Mouse (Mus musculus) kidney, adult 11 months (tissue): ENCODE measurements around the gene E430018J23Rik.
"Not testable (repeated sequence)": the region's sequence is repeated elsewhere in the genome, so short reads cannot be mapped to it uniquely, and the experiment has no call there.

ENCODE experiments used
- DNase-seq: peaks from one replicate; pipeline ENCODE4 v3.0.0; 2022

Gene E430018J23Rik

DNA sequence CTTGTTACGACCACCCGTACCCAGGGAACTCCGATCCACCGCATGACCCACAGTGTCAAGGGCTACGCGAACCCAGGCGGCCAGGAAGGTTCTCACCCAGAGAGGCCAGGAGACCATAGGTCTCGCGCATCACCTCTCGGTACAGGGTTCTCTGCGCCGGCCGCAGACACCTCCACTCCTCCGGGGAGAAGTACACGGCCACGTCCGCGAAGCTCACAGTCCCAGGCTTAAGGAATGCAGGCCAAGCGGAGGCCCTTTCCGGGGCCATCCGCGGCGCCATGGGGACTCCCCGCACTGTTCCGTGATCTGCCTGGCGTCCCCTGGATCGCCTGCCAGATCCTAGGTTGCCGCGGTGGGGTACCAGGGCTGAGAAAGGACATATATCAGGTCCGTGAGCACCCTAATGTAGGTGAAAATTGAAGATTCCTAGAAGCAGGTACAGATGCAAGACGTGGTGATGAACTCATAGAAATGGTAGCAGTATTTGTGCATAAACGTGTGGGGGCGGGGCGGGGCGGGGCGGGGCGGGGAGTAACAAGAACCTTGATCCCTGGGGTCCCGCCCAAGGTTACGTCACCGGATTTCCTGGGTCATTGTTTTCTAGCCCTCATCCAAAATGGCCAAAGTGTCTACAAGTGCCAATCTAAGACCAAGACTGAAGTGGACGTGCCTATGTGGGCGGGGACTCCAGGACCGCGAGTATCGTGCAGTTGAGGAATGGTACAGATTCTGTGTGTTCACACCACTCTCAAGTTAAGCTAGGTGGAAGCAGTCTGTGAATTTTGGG, at the start of gene E430018J23Rik:
Gene E430018J23Rik (minus strand): TSS at position 473 of the 787 bp plus-strand sequence.
- peak; percentile 99 for DNase-seq

- DNase-seq, result no peak
Measured at GRCm38 (mm10) chr7:127437724-127438123, 44.3 kb upstream of the E430018J23Rik start.

DNA sequence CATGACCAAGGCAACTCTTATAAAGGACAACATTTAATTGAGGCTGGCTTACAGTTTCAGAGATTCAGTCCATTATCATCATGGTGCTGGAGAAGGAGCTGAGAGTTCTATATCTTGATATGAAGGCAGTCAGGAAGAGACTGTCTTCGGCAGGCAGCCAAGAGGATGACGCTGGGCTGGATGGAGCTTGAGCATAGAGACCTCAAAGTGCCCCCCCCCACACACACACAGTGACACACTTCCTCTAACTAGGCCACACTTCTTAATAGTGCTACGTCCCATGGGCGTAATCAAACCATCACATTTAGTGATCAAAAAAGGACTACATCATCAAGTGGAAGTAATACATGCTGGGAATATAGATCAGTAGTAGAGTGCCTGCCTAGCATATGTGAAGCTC, 41.8 kb upstream of the E430018J23Rik start:
- no peak for DNase-seq

- DNase-seq, result peak; percentile 63
Measured at GRCm38 (mm10) chr7:127426354-127426753, 32.9 kb upstream of the E430018J23Rik start.

DNA sequence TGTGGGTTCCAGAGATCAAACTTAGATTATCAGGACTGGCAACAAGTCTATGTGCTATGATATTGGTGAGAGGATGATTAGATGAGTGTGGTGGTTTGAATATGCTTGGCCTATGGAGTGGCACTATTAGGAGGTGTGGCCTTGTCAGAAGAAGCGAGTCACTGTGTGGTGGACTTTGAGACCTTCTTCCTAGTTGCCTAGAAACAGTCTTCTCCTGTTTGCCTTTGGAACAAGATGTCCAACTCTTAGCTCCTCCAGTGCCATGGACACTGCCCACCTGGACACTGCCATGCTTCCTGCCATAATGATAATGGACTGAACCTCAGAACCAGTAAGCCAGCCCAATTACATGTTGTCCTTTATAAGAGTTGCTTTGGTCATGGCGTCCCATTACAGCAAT, 32.5 kb upstream of the E430018J23Rik start:
- peak; percentile 64 for DNase-seq

GRCm38 (mm10) chr7:127425291-127425690, 31.9 kb upstream of the E430018J23Rik start:
- DNase-seq, result peak; percentile 42

DNA sequence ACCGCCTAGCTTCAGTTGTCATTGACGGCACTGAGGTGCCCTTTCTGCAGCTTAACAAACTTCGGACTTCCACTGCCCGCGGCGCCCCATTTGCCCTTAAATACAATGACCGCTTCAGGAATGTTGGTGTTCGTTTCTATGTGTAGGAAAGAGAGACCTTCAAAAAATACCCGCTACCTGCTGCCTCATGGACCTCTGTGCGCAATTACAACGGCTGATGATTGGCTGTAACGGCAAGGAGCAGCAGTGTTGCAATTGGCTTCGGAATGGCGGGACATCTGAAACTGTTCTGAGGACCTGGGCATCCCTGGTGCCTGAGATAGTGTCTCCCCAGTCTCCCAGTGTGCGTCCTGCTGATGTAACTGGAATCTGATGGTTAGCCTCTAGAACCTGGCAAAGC, 28.8 kb upstream of the E430018J23Rik start:
- no peak for DNase-seq

- peak; percentile 93 for DNase-seq
Measured at GRCm38 (mm10) chr7:127421388-127422191, 28.2 kb upstream of the E430018J23Rik start, which contains the start of gene Zfp688. Zfp688 (minus strand) TSS chr7:127422068.

DNA sequence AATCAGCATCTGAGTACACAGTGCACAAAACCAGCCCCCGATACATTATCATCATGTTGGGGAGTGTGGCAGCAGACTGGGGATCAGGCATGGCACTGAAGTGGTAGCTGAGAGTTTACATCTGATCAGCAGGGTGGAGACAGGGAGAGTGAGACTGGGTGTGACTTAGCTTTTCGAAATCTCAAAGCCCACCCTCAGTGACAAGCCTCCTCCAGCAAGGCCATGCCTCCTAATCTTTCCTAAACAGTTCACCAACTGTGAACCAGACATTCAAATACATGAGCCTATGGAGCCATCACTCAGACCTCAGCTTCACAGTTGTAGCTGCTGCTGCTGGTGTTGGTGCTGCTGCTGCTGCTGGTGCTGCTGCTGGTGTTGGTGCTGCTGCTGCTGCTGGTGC, 18.0 kb upstream of the E430018J23Rik start:
- DNase-seq, result no peak

- DNase-seq, result peak; percentile 88
Measured at GRCm38 (mm10) chr7:127406002-127406987, 12.9 kb upstream of the E430018J23Rik start, which contains the start of gene Zfp764. Zfp764 (minus strand) TSS chr7:127406822.

- DNase-seq, result not testable (repeated sequence)
Measured at GRCm38 (mm10) chr7:127404101-127404500, 10.7 kb upstream of the E430018J23Rik start.

GRCm38 (mm10) chr7:127402980-127403379, 9.6 kb upstream of the E430018J23Rik start:
- DNase-seq, result no peak

DNA sequence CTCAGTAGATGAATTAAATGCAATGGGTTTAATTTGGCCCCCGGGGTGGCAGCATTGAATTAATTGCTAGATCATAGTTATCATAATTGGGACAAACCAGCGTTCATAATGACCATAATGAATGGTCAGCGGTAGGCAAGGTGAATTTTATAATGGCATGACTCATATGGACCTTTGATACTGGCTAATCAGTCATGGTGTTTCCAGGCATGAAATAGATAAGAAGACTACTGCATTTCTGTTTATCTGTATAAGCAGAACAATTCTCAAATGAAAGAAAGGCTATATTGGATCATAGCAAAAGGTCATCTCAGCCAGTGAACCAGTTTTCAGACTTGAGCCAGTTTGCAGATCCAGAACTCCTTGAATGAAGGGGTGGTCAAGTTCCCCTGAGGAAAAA, 6.9 kb upstream of the E430018J23Rik start:
- DNase-seq, result no peak

DNA sequence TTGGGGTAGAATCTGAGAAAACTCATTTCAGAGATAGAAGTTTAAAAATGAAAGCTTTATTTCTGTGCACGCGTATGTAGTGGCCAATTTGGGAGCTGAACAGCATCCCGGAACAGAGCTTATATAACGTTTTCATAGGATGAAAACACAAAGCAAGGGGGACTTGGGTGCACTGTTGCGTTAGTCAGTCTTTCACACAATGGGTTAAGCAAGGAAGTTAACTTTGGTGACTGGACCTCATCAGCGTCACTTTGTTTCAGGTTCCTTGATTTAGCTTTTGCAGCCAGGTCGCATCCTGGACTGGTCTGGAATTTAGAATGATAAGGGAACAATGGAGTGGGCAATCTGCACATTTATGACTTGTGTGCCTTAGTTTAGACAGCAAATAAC, 510 bp upstream of the E430018J23Rik start:
- DNase-seq, result no peak

DNA sequence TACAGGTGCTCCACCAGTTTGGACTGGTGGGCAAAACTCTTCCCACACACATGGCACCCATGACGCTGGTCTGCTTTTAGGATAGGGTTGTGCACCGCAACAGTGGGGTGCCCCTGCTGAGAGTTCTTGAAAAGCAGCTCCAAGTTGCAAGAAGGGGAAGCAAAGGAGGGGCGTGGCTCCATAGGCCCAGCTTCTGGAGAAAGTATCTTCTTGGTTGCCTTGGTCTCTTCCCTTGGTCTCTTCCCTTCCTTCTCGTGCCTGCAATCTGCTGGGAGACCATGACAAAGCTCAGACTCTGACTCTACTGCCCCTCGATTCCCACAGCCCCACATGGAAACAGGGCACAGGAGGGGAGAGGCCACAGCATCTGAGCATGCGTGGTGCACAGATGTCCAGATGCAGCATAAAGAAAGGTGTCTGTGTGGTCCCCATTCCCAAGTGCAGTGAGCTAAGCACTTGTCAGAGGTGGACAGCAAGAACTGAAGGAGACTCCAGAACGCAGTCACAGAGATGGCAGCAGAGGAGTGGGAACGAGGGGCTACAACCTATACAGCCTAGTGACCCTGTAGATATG, 1.1 kb downstream of the E430018J23Rik start:
- no peak for DNase-seq

GRCm38 (mm10) chr7:127391538-127391937, 1.9 kb downstream of the E430018J23Rik start:
- no peak for DNase-seq

DNA sequence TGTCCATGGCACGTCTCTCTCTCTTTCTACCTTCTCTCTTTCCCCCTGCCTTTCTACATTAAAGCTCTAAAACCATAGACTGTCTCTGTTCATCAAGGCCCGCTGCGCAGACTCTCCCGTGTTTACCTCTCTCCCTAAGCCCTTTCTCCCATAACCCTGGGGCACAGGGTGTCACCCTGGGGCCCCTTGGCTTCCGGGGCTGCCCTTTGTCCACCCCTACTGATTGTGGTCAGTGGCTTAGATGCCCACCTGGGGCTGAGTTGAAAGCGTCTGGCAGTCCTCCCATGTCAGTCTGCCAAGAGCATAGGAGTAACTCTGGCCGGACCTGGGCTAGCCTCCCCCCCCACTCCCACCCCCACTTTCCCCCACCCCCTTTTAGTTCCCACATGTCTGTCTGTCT, 3.1 kb downstream of the E430018J23Rik start:
- no peak for DNase-seq

- DNase-seq, result not testable (repeated sequence)
Measured at GRCm38 (mm10) chr7:127388201-127388600, 5.2 kb downstream of the E430018J23Rik start.

DNA sequence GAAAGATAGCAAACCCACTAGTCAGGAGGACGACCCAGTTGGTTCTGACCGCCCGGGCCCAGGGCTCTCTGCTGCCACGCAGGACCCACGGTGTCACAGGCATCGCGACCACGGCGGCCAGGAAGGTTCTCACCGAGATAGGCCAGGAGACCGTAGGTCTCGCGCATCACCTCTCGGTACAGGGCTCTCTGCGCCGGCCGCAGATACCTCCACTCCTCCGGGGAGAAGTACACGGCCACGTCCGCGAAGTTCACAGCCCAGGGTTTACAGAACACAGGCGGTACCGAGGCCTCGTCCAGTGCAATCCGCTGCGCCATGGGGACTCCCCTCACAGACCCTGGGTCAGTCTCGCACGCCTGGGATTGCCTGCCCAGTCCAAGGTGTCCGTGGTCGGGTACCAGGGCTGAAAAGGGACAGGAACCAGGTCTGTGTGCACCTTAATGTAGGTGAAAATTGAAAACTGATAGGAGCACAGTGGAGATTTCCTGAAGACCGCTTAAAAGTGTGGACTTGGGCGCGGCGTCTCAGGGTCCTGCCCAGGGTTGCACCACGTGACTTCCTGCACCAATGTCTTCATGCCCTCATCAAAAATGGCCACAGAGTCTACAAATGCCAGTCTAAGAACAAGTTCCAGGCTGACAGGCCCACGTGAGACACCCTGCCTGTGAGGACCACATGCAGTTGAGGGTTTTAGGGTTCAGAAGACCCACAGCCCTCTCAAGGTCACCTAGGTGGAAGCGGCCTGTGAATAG, 6.6 kb downstream of the E430018J23Rik start, which contains the start of gene 9130019O22Rik:
Gene 9130019O22Rik (minus strand): TSS at position 526 of the 752 bp plus-strand sequence.
- DNase-seq, result peak; percentile 91

GRCm38 (mm10) chr7:127385560-127385959, 7.9 kb downstream of the E430018J23Rik start:
- not testable (repeated sequence) for DNase-seq

DNA sequence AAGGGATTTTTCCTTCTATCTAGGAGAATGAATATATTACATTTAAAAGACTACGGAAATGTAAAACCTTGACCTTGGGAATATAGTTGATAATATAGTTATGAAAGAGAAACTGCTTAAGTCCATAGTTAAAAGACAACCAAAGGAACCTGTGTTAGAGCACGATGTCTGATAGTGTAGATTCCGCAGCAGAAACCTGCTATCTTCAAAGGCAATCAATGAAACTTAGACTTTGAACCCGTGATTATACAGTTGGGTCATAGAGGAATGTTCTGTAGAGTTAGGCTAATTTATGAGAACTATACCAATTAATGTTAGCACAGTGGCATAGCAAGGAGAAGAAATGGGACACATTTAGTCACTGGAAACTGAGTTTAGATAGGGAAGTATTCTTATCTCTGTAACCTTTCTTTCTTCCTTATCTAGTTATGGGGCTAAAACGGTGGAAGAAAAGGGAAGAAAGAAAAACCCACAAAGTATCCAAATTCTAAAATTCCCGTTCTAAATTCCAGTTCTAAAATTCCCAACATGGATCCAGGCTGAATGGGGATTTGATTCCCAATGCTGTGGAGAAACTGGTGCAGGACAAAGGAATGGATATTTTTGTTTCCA, 15.0 kb downstream of the E430018J23Rik start:
- no peak for DNase-seq
